Mouse (Mus musculus) liver, embryonic 16.5 days (tissue): ENCODE measurements around the gene Fbp2. TPM values are rescaled to one million over a fixed set of nuclear protein-coding genes. Genes with fewer than 3 reads are reported as not detected.
"Not testable (repeated sequence)": the region's sequence is repeated elsewhere in the genome, so short reads cannot be mapped to it uniquely, and the experiment has no call there.

Experiments
- ATAC-seq: fragments of 200-750 bp; cut with Nextera tagmentation; 2 replicates; pipeline ENCODE4 v1.8.0; 2017; ENCODE audit warnings: low read depth, mild to moderate bottlenecking, moderate number of reproducible peaks, moderate library complexity
- H3K27ac ChIP-seq: fragments of 300-500 bp; sonication (generic); 2 replicates; pipeline ENCODE4 v1.5.1; 2014; ENCODE audit warnings: mild to moderate bottlenecking, low read length
- H3K27me3 ChIP-seq: fragments of 300-500 bp; sonication (generic); 2 replicates; pipeline ENCODE4 v1.6.1; 2014; ENCODE audit warnings: low read depth, low read length, mixed read lengths; ENCODE audit not compliant: control insufficient read depth, insufficient read depth
- H3K36me3 ChIP-seq: fragments of 300-500 bp; sonication (generic); 2 replicates; pipeline ENCODE4 v1.6.1; 2014; ENCODE audit warnings: mild to moderate bottlenecking; ENCODE audit not compliant: control insufficient read depth, insufficient read depth
- H3K4me1 ChIP-seq: fragments of 300-500 bp; sonication (generic); 2 replicates; pipeline ENCODE4 v1.6.1; 2014; ENCODE audit warnings: low read depth, low read length, mixed read lengths; ENCODE audit not compliant: control insufficient read depth
- H3K4me2 ChIP-seq: fragments of 300-500 bp; sonication (generic); 2 replicates; pipeline ENCODE4 v1.6.1; 2014; ENCODE audit warnings: low read depth, low read length, mixed read lengths
- H3K4me3 ChIP-seq: fragments of 300-500 bp; sonication (generic); 2 replicates; pipeline ENCODE4 v1.5.1; 2014; ENCODE audit warnings: low read depth, mild to moderate bottlenecking, low read length
- H3K9ac ChIP-seq: fragments of 300-500 bp; sonication (generic); 2 replicates; pipeline ENCODE4 v1.6.1; 2014; ENCODE audit warnings: low read depth, low read length
- H3K9me3 ChIP-seq: fragments of 300-500 bp; sonication (generic); replicated peaks from 2 replicates; pipeline ENCODE4 v1.6.1; 2016; ENCODE audit warnings: low read length; ENCODE audit not compliant: control insufficient read depth
- WGBS: fragments of 180-500 bp; shearing (Covaris S2); extraction: QIAGEN DNeasy Blood & Tissue Kit; methylation state at CpG from one replicate; pipeline ENCODE4 v1.1.7; 2014; ENCODE audit not compliant: insufficient replicate concordance; 5-methylcytosine and 5-hydroxymethylcytosine counted together
- polyA plus RNA-seq: library from polyadenylated mRNA; unstranded; fragments of >200 nt; fragmentation: Nextera tagmentation; extraction: Ambion mirVana; gene quantifications from 2 replicates; pipeline ENCODE4 v1.2.1, GENCODE M21; 2015

The Fbp2 gene
- polyA plus RNA-seq, 1 experiment from 2014 or later = 3.2 TPM

DNA sequence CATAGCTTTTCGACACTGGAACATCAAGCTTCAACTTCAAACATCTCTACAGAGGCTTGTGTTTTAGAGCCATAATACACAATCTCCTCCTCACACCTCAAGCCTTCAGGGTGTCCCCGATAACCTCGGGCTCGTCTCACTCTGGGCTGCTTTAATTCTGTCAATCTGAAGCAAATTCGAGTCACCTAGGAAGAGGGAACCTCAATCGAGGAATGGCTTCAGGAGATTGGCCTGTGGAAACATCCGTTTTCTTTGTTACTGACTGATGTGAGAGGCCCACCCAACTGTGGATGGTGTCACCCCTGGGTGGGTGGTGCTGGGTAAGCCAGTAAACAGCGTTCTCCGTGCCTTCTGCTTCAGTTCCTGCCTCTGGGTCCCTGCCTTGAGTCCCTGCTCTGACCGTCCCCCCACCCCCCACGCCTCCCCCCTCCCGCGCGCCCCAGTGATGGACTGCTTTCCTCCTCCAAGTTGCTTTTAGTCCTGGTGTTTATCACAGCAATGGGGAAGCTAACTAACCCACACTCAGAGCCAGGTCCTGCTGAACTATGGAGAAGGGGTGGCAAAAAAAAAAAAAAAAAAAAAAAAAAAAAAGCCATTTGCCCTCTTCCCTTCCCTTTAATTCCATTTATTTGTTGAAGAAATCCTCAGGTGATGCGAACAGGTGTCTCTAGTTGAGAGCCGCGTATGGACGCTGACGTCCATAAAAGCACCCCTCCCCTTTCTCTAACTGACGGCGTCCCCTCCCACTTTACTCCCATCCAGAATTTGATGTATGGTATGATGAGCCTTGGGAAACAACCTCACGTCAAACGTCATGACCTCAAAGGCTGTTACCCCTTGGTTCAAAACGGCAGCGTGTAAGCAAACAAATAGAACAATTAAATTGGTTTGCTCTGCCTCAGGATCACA lies 2.6 kb downstream of the Fbp2 start:
- Histone ChIP-seq H3K4me3 (no peak overlapping the region), H3K9me3 (no peaks in the 10 kb centered on the region), H3K4me1 (no peaks in the 10 kb centered on the region; the same call in 1 of the 2 replicates), H3K9ac (no peak overlapping the region), H3K36me3 (no peaks in the 10 kb centered on the region), H3K27ac (no peak overlapping the region), H3K4me2 (peak overlapping the region; percentile 53), H3K27me3 (no peaks in the 10 kb centered on the region)
- WGBS = 25% methylated on average over 25 of the region's 25 CpGs
- ATAC-seq = no peak

DNA sequence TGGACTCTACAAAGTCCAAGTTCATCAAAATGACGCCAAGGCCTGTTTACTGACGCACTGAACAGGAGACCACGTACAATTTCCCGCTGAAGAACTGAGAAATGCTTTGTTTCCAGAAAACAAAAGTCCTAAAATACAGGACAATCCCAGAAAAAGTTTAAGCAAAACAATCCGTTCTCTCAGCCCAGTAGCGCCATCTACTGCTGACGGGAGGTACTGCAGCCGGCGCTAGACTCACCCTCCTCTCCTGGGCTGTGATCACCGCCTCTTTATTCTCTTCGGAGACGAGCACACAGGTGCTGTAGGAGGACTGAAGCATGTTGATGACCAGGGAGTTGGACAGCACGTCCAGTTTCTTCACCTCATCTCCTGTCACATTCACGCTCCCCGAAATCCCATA lies 3.6 kb downstream of the Fbp2 start:
- WGBS = 12% methylated on average over 15 of the region's 15 CpGs
- ATAC-seq = no peak
- H3K9ac ChIP-seq = no peak overlapping the region
- no peak overlapping the region for H3K4me2 ChIP-seq
- no peak overlapping the region for H3K4me3 ChIP-seq
- no peak overlapping the region for H3K27ac ChIP-seq
- H3K9me3 ChIP-seq = no peaks in the 10 kb centered on the region
- H3K27me3 ChIP-seq = no peaks in the 10 kb centered on the region
- H3K4me1 ChIP-seq = no peaks in the 10 kb centered on the region; the same call in 1 of the 2 replicates
- H3K36me3 ChIP-seq = no peaks in the 10 kb centered on the region

- Histone ChIP-seq H3K4me1 (no peaks in the 10 kb centered on the region), H3K27ac (no peak overlapping the region), H3K9me3 (no peaks in the 10 kb centered on the region), H3K4me3 (no peak overlapping the region), H3K9ac (no peak overlapping the region), H3K27me3 (no peaks in the 10 kb centered on the region), H3K4me2 (no peak overlapping the region), H3K36me3 (no peaks in the 10 kb centered on the region)
- 30% methylated on average over 4 of the region's 4 CpGs for WGBS
- ATAC-seq = no peak
Observed at GRCm38 (mm10) chr13:62833341-62833740, 24.9 kb downstream of the Fbp2 start.

DNA sequence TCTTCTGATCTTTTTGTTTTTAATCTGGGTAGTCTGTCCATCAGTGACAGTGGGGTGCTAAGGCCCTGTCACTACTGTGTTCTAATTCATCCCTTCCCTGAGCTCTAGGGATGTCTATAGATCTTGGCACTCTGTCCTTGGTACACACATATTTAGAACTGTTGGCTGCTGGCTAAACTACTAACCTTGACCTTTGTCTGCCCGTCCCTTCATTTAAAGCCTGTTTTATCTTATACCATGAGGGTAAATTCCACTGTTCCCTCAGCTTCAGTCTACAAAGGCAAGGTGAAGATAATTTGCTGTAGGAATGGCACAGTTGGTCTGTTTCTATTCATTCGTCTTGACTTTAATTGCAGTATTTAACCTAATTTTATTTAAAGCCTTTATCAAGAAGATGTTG lies 26.0 kb downstream of the Fbp2 start:
- 40% methylated on average over 2 of the region's 2 CpGs for WGBS
- Histone ChIP-seq H3K4me1 (no peaks in the 10 kb centered on the region), H3K27ac (no peak overlapping the region), H3K4me3 (no peak overlapping the region), H3K27me3 (no peaks in the 10 kb centered on the region), H3K4me2 (no peak overlapping the region), H3K36me3 (no peaks in the 10 kb centered on the region), H3K9me3 (no peaks in the 10 kb centered on the region), H3K9ac (no peak overlapping the region)
- ATAC-seq = no peak

- H3K9ac ChIP-seq, H3K36me3 ChIP-seq, H3K9me3 ChIP-seq, ATAC-seq, H3K4me2 ChIP-seq, H3K27me3 ChIP-seq, H3K27ac ChIP-seq, H3K4me1 ChIP-seq, H3K4me3 ChIP-seq: not testable (repeated sequence)
- WGBS = 58% methylated on average over 3 of the region's 3 CpGs
Observed at GRCm38 (mm10) chr13:62815705-62816104, 42.5 kb downstream of the Fbp2 start.

- H3K4me2 ChIP-seq = peak overlapping the region; percentile 49
- no peaks in the 10 kb centered on the region for H3K4me1 ChIP-seq
- no peak overlapping the region for H3K27ac ChIP-seq
- H3K27me3 ChIP-seq = no peaks in the 10 kb centered on the region
- WGBS = 5% methylated on average over 27 of the region's 32 CpGs
- no peaks in the 10 kb centered on the region for H3K9me3 ChIP-seq
- no peak overlapping the region for H3K9ac ChIP-seq
- no peaks in the 10 kb centered on the region for H3K36me3 ChIP-seq
- ATAC-seq = no peak
- H3K4me3 ChIP-seq = peak overlapping the region; percentile 38
Observed at GRCm38 (mm10) chr13:62812713-62813112, 45.5 kb downstream of the Fbp2 start.

- H3K4me2 ChIP-seq, H3K9me3 ChIP-seq, H3K9ac ChIP-seq, H3K4me3 ChIP-seq, H3K4me1 ChIP-seq, H3K27me3 ChIP-seq, ATAC-seq, H3K36me3 ChIP-seq, H3K27ac ChIP-seq: not testable (repeated sequence)
- WGBS = 62% methylated on average over 6 of the region's 6 CpGs
Observed at GRCm38 (mm10) chr13:62807981-62808380, 50.2 kb downstream of the Fbp2 start.

Other genes with a start within 250 kb of the Fbp2 start
- 1.5 and 1.8 TPM in 2 replicates for gene 6720489N17Rik, start 234.2 kb downstream of the Fbp2 start, polyA plus RNA-seq
- 3.2 and 3.4 TPM in 2 replicates for gene Platr25, start 97.7 kb downstream of the Fbp2 start, polyA plus RNA-seq
- 1.0 and 1.6 TPM in 2 replicates for gene Gm5141, start 72.6 kb downstream of the Fbp2 start, polyA plus RNA-seq
- 105 and 149 TPM in 2 replicates for gene Fbp1, start 29.9 kb upstream of the Fbp2 start, polyA plus RNA-seq
- 15.9 and 16.3 TPM in 2 replicates for gene 2010111I01Rik, start 106.5 kb upstream of the Fbp2 start, polyA plus RNA-seq